8 mouse cellular contexts compared by ENCODE assay signal in genomic region chr9:117629771-117630170, GRCm38 (mm10). TPM values are rescaled to one million over a fixed set of nuclear protein-coding genes. Genes with fewer than 3 reads are reported as not detected.
DNase-seq lines count a peak whose midpoint lies in the region; ATAC-seq and TF ChIP-seq lines count a peak whose summit lies in the region.

Gene Rbms3 (minus strand): TSS chr9:117629913.

- no peak for ATAC-seq in heart, embryonic 12.5 days (ENCODE audit: insufficient number of reproducible peaks, low FRiP score)
- ATAC-seq in heart, postnatal 0 days (ENCODE audit: insufficient read depth, low read depth): no peak
- no peak for ATAC-seq in monocyte, adult 5-6 weeks (replicated peaks; ENCODE audit: insufficient number of reproducible peaks, low FRiP score, low TSS enrichment, poor library complexity, severe bottlenecking)

- H3K27me3 ChIP-seq in heart, embryonic 12.5 days (replicated peaks): no peaks in the 10 kb centered on the region
- H3K27me3 ChIP-seq in heart, postnatal 0 days (ENCODE audit: control insufficient read depth, insufficient read depth, low read length): no peaks in the 10 kb centered on the region

- no peak for DNase-seq in heart, adult 18-20 months
- DNase-seq in adrenal gland, postnatal 14 days: no peak
- DNase-seq in heart, postnatal 0 days (ENCODE audit: low spot score): no peak
- peak; percentile 12 for DNase-seq in left cerebral cortex, postnatal 4 days
- no peak for DNase-seq in frontal cortex, postnatal 25 days (ENCODE audit: low spot score in 2 of 2)
- no peak for DNase-seq in MN1 (ENCODE audit: low spot score)

- TF ChIP-seq EP300 in heart, postnatal 0 days (IDR thresholded peaks at IDR 0.05; ENCODE audit: low read depth): no peak

- no peak for TF ChIP-seq CTCF in heart, postnatal 0 days (IDR thresholded peaks at IDR 0.05; ENCODE audit: low read depth)

- H3K9ac ChIP-seq in heart, embryonic 12.5 days: no peak within 1 kb of the TSS
- H3K9ac ChIP-seq in heart, postnatal 0 days (replicated peaks; ENCODE audit: low read depth, low read length): no peak within 1 kb of the TSS

- no peak within 1 kb of the TSS for H3K4me3 ChIP-seq in heart, embryonic 12.5 days
- no peak within 1 kb of the TSS for H3K4me3 ChIP-seq in heart, postnatal 0 days (ENCODE audit: low read depth, low read length)

- 70% methylated on average over 9 of the region's 9 CpGs for WGBS in heart, embryonic 12.5 days
- WGBS in heart, postnatal 0 days: 56% methylated on average over 9 of the region's 9 CpGs

- H3K36me3 ChIP-seq in heart, embryonic 12.5 days: no peaks in the 10 kb centered on the region
- H3K36me3 ChIP-seq in heart, postnatal 0 days (replicated peaks; ENCODE audit: control insufficient read depth, insufficient read depth, low read length): no peaks in the 10 kb centered on the region

- H3K4me1 ChIP-seq in heart, embryonic 12.5 days (replicated peaks): no peaks in the 10 kb centered on the region
- H3K4me1 ChIP-seq in heart, postnatal 0 days (ENCODE audit: control insufficient read depth, insufficient read depth): no peaks in the 10 kb centered on the region

- H3K9me3 ChIP-seq in heart, embryonic 12.5 days (replicated peaks): 0 out of 2 replicates have a peak, but pooled peaks cover 3% of the 10 kb centered on the region
- H3K9me3 ChIP-seq in heart, postnatal 0 days (replicated peaks; ENCODE audit: control insufficient read depth, low read length): no peaks in the 10 kb centered on the region

- H3K27ac ChIP-seq in heart, embryonic 12.5 days (ENCODE audit: poor library complexity, severe bottlenecking): no peak within 1 kb of the TSS
- no peak within 1 kb of the TSS for H3K27ac ChIP-seq in heart, postnatal 0 days (ENCODE audit: low read depth)

- intact Hi-C loops in left cerebral cortex, postnatal 4 days (cut with DNase I): no loop called here

- no peak within 1 kb of the TSS for H3K4me2 ChIP-seq in heart, embryonic 12.5 days
- H3K4me2 ChIP-seq in heart, postnatal 0 days (ENCODE audit: low read depth, low read length): no peak within 1 kb of the TSS

RNA-seq across cellular contexts. Expression of gene Rbms3, which starts in this region (rescaled TPM):
- polyA plus RNA-seq in heart, embryonic 12.5 days (2016; fragmentation: Nextera tagmentation; extraction: Ambion mirVana): 42.2 and 44.8 TPM in 2 replicates
- total RNA-seq in heart, adult 18-20 months (2021): 1 to 10 TPM; 7.3 to 9.5 TPM
- total RNA-seq in adrenal gland, postnatal 14 days (2021): 27.8 and 35.0 TPM in 2 replicates
- 46.8 and 75.3 TPM in 2 replicates for total RNA-seq in heart, postnatal 0 days (2014; rRNA removed; ENCODE audit: low replicate concordance)
- 18.2 and 19.9 TPM in 2 replicates for polyA plus RNA-seq in heart, postnatal 0 days (2015; fragmentation: Nextera tagmentation; extraction: Ambion mirVana)
- total RNA-seq in left cerebral cortex, postnatal 4 days (2021): 10 to 100 TPM; 18.3 to 22.5 TPM
- not detected in 3 replicates for total RNA-seq in monocyte, adult 5-6 weeks (2017)
